Mouse (Mus musculus): ENCODE data around the gene Snx17.

- TF ChIP-seq GATA1 (IDR thresholded peaks at IDR 0.05; ENCODE audit: borderline replicate concordance, low read length), result no peak
- no peak for TF ChIP-seq CTCF (IDR thresholded peaks at IDR 0.05; ENCODE audit: low read depth, low read length)
- no peak for TF ChIP-seq TAL1 (conservative IDR thresholded peaks at IDR 0.05; ENCODE audit: low read depth, low read length)
- TF ChIP-seq POLR2AphosphoS5 (IDR thresholded peaks at IDR 0.05; ENCODE audit: insufficient replicate concordance, low read depth, low read length), result no peak
Measured at GRCm38 (mm10) chr5:31201042-31201741, 8.2 kb downstream of the Snx17 start.
